8 mouse cellular contexts compared by ENCODE assay signal in genomic region chr5:45857254-45858011, GRCm38 (mm10). TPM values are rescaled to one million over a fixed set of nuclear protein-coding genes. Genes with fewer than 3 reads are reported as not detected.
DNase-seq lines count a peak whose midpoint lies in the region; ATAC-seq and TF ChIP-seq lines count a peak whose summit lies in the region.

TSS of gene Lcorl (minus strand) at chr5:45857615.

- no peaks in the 10 kb centered on the region for H3K9me3 ChIP-seq in megakaryocyte, embryonic 14.5 days

- H3K36me3 ChIP-seq in megakaryocyte, embryonic 14.5 days (replicated peaks; ENCODE audit: low read length) = no peaks in the 10 kb centered on the region

- DNase-seq in gastrocnemius, adult 8-10 months (ENCODE audit: low spot score in 2 of 2) = peak; percentile 81 to 85
- peak; percentile 90 for DNase-seq in hindlimb bud, embryonic 11.5 days (ENCODE audit: extremely low spot score, low read depth, low spot score)
- peak; percentile 91 to 94 for DNase-seq in left cerebral cortex, adult 8-10 months (ENCODE audit: low spot score in 2 of 2)
- peak; percentile 96 for DNase-seq in right cerebral cortex, postnatal 10 days (ENCODE audit: low spot score in 2 of 2)
- DNase-seq in urinary bladder, postnatal 25 days (ENCODE audit: low spot score) = peak; percentile 83

- no peak for TF ChIP-seq CTCF in cortical plate, adult 2 months (IDR thresholded peaks at IDR 0.05; ENCODE audit: extremely low read depth, insufficient read depth, low read length)

- peak; percentile 83 for ATAC-seq in activated CD4-positive, CD25-positive, alpha-beta regulatory T cell, adult 4 months

- H3K27ac ChIP-seq in cortical plate, adult 2 months (ENCODE audit: insufficient read depth, low read length) = peak within 1 kb of the TSS; percentile 96

- H3K4me1 ChIP-seq in cortical plate, adult 2 months (ENCODE audit: control insufficient read depth, insufficient read depth, low read length) = peaks cover 1% of the 10 kb centered on the region; the same call in 1 of the 2 replicates
- H3K4me1 ChIP-seq in megakaryocyte, embryonic 14.5 days = peaks cover 14% of the 10 kb centered on the region

- 0 out of 2 replicates have a peak, but pooled peaks have one; percentile 44 for TF ChIP-seq POLR2A in cortical plate, adult 2 months (IDR thresholded peaks at IDR 0.05; ENCODE audit: extremely low read depth, insufficient read depth, low read length)

- no peaks in the 10 kb centered on the region for H3K27me3 ChIP-seq in megakaryocyte, embryonic 14.5 days (replicated peaks)

- H3K4me3 ChIP-seq in cortical plate, adult 2 months (ENCODE audit: insufficient read depth, low read length) = peak within 1 kb of the TSS; percentile 94
- peak within 1 kb of the TSS; percentile 98 for H3K4me3 ChIP-seq in megakaryocyte, embryonic 14.5 days (replicated peaks)

RNA-seq across cellular contexts. Expression of gene Lcorl, which starts in this region (rescaled TPM):
- 10 to 100 TPM; 13.1 to 19.3 TPM for polyA plus RNA-seq in activated CD4-positive, CD25-positive, alpha-beta regulatory T cell, adult 4 months (2017; shearing (Covaris generic))
- 9.5 and 9.9 TPM in 2 replicates for polyA plus RNA-seq in cortical plate, adult 2 months (2012; rRNA removed)
- total RNA-seq in gastrocnemius, adult 8-10 months (2022) = 1 to 10 TPM; 5.5 to 7.8 (median 6.0) TPM
- total RNA-seq in left cerebral cortex, adult 8-10 months (2022) = 10 to 100 TPM; 25.7 to 35.7 (median 31.8) TPM
- 0.73 and 6.0 TPM in 2 replicates for polyA plus RNA-seq in megakaryocyte, embryonic 14.5 days (2012; ENCODE audit: insufficient read depth, low replicate concordance)

Comparison
In these comparisons a context has a peak if more than half of its experiments do, and no peak if none do; other contexts are left out.
1. Peak in every context shown above with its lines: DNase-seq, ATAC-seq, H3K4me3 ChIP-seq and H3K27ac ChIP-seq.